Mouse (Mus musculus) heart, postnatal 0 days (tissue): ENCODE data around the gene Maml3. TPM values are rescaled to one million over a fixed set of nuclear protein-coding genes. Genes with fewer than 3 reads are reported as not detected.

Experiments used
- ATAC-seq: fragments of 200-750 bp; cut with Nextera tagmentation; 2 replicates; pipeline ENCODE4 v1.8.0; 2017; ENCODE audit warnings: low read depth, moderate number of reproducible peaks, moderate library complexity; ENCODE audit not compliant: insufficient read depth
- DNase-seq: peaks from one replicate; pipeline ENCODE4 v3.0.0-alpha.2; 2016; ENCODE audit warnings: low spot score
- H3K27ac ChIP-seq: fragments of 300-500 bp; sonication (generic); 2 replicates; pipeline ENCODE4 v1.5.1; 2014; ENCODE audit warnings: low read depth, mild to moderate bottlenecking
- H3K27me3 ChIP-seq: fragments of 300-500 bp; sonication (generic); 2 replicates; pipeline ENCODE4 v1.6.1; 2014; ENCODE audit warnings: low read length, mixed read lengths; ENCODE audit not compliant: control insufficient read depth, insufficient read depth
- H3K36me3 ChIP-seq: fragments of 300-500 bp; sonication (generic); replicated peaks from 2 replicates; pipeline ENCODE4 v1.6.1; 2014; ENCODE audit warnings: low read length, mixed read lengths; ENCODE audit not compliant: control insufficient read depth, insufficient read depth
- H3K4me1 ChIP-seq: fragments of 300-500 bp; sonication (generic); 2 replicates; pipeline ENCODE4 v1.6.1; 2014; ENCODE audit warnings: antibody characterized with exemption; ENCODE audit not compliant: control insufficient read depth, insufficient read depth
- H3K4me2 ChIP-seq: fragments of 300-500 bp; sonication (generic); 2 replicates; pipeline ENCODE4 v1.6.1; 2014; ENCODE audit warnings: low read depth, mild to moderate bottlenecking, low read length, moderate library complexity
- H3K4me3 ChIP-seq: fragments of 300-500 bp; sonication (generic); 2 replicates; pipeline ENCODE4 v1.5.1; 2014; ENCODE audit warnings: low read depth, low read length
- H3K9ac ChIP-seq: fragments of 300-500 bp; sonication (generic); replicated peaks from 2 replicates; pipeline ENCODE4 v1.6.1; 2014; ENCODE audit warnings: low read depth, low read length, mixed read lengths
- H3K9me3 ChIP-seq: fragments of 300-500 bp; sonication (generic); replicated peaks from 2 replicates; pipeline ENCODE4 v1.6.1; 2016; ENCODE audit warnings: low read length; ENCODE audit not compliant: control insufficient read depth
- CTCF ChIP-seq: IDR thresholded peaks from 2 replicates; pipeline ENCODE4 v1.5.1; 2016; ENCODE audit warnings: antibody characterized with exemption, control low read depth, low read depth
- EP300 ChIP-seq: IDR thresholded peaks from 2 replicates; pipeline ENCODE4 v1.6.1; 2016; ENCODE audit warnings: antibody characterized with exemption, low read depth
- WGBS: fragments of 180-500 bp; shearing (Covaris S2); extraction: QIAGEN DNeasy Blood & Tissue Kit; methylation state at CpG from one replicate; pipeline ENCODE4 v1.1.7; 2014; 5-methylcytosine and 5-hydroxymethylcytosine counted together
- polyA plus RNA-seq: library from polyadenylated mRNA; unstranded; fragments of >200 nt; fragmentation: Nextera tagmentation; extraction: Ambion mirVana; gene quantifications from 2 replicates; pipeline ENCODE4 v1.2.1, GENCODE M21; 2015
- total RNA-seq: library from RNA; depleted of rRNA; stranded (reverse); fragments of >200 nt; gene quantifications from 2 replicates; pipeline ENCODE4 v1.2.3, GENCODE M21; 2014; ENCODE audit warnings: low replicate concordance

Gene Maml3
- total and polyA plus RNA-seq, 2 experiments from 2014 or later, result 1.6 to 6.2 TPM

- H3K4me2 ChIP-seq, result no peak overlapping the region
- no peaks in the 10 kb centered on the region for H3K27me3 ChIP-seq
- TF ChIP-seq CTCF (no peak), EP300 (no peak)
- H3K4me1 ChIP-seq, result peaks cover 5% of the 10 kb centered on the region; the same call in 1 of the 2 replicates
- no peak overlapping the region for H3K4me3 ChIP-seq
- ATAC-seq (no peak), DNase-seq (no peak)
- H3K9me3 ChIP-seq, result no peaks in the 10 kb centered on the region
- H3K36me3 ChIP-seq, result no peaks in the 10 kb centered on the region
- H3K27ac ChIP-seq, result no peak overlapping the region
- 81% methylated on average over 12 of the region's 12 CpGs for WGBS
- no peak overlapping the region for H3K9ac ChIP-seq
Observed at GRCm38 (mm10) chr3:51841598-51841997, 263.3 kb downstream of the Maml3 start.

GRCm38 (mm10) chr3:51841177-51841576, 263.7 kb downstream of the Maml3 start:
- Histone ChIP-seq H3K9me3 (no peaks in the 10 kb centered on the region), H3K36me3 (no peaks in the 10 kb centered on the region), H3K4me2 (no peak overlapping the region), H3K4me1 (peaks cover 5% of the 10 kb centered on the region; the same call in 1 of the 2 replicates), H3K27me3 (no peaks in the 10 kb centered on the region), H3K27ac (no peak overlapping the region), H3K9ac (no peak overlapping the region), H3K4me3 (no peak overlapping the region)
- DNase-seq (no peak), ATAC-seq (no peak)
- 91% methylated on average over 6 of the region's 6 CpGs for WGBS
- TF ChIP-seq EP300 (no peak), CTCF (no peak)

- no peak overlapping the region for H3K27ac ChIP-seq
- H3K36me3 ChIP-seq, result no peaks in the 10 kb centered on the region
- no peak for ATAC-seq
- no peak overlapping the region for H3K9ac ChIP-seq
- WGBS, result 66% methylated on average over 13 of the region's 13 CpGs
- TF ChIP-seq CTCF, result 0 out of 2 replicates have a peak, but pooled peaks have one; percentile 2
- no peak for TF ChIP-seq EP300
- no peak overlapping the region for H3K4me2 ChIP-seq
- no peak overlapping the region for H3K4me3 ChIP-seq
- H3K9me3 ChIP-seq, result no peaks in the 10 kb centered on the region
- peaks cover 5% of the 10 kb centered on the region; the same call in 1 of the 2 replicates for H3K4me1 ChIP-seq
- DNase-seq, result no peak
- H3K27me3 ChIP-seq, result no peaks in the 10 kb centered on the region
Observed at GRCm38 (mm10) chr3:51840095-51840805, 264.6 kb downstream of the Maml3 start.

GRCm38 (mm10) chr3:51839353-51839715, 265.5 kb downstream of the Maml3 start:
- DNase-seq, result no peak
- no peak overlapping the region for H3K4me2 ChIP-seq
- H3K36me3 ChIP-seq, result no peaks in the 10 kb centered on the region
- no peaks in the 10 kb centered on the region for H3K9me3 ChIP-seq
- H3K27ac ChIP-seq, result no peak overlapping the region
- no peak overlapping the region for H3K4me3 ChIP-seq
- 80% methylated on average over 5 of the region's 5 CpGs for WGBS
- TF ChIP-seq CTCF (no peak), EP300 (no peak)
- no peak for ATAC-seq
- H3K9ac ChIP-seq, result no peak overlapping the region
- H3K27me3 ChIP-seq, result no peaks in the 10 kb centered on the region
- H3K4me1 ChIP-seq, result peaks cover 5% of the 10 kb centered on the region; the same call in 1 of the 2 replicates

GRCm38 (mm10) chr3:51838696-51839352, 266.1 kb downstream of the Maml3 start:
- Histone ChIP-seq H3K9ac (no peak overlapping the region), H3K4me2 (no peak overlapping the region), H3K27me3 (no peaks in the 10 kb centered on the region), H3K36me3 (no peaks in the 10 kb centered on the region), H3K9me3 (no peaks in the 10 kb centered on the region), H3K27ac (no peak overlapping the region), H3K4me3 (no peak overlapping the region), H3K4me1 (peaks cover 5% of the 10 kb centered on the region; the same call in 1 of the 2 replicates)
- DNase-seq (no peak), ATAC-seq (no peak)
- TF ChIP-seq CTCF, result no peak
- TF ChIP-seq EP300, result no peak
- 76% methylated on average over 5 of the region's 5 CpGs for WGBS
